Mouse (Mus musculus) c-Kit-positive CD71-positive TER-119-positive erythroid progenitor cells, embryonic 14.5 days (primary cell): Measurements from ENCODE around the gene Shank1.
"Not testable (repeated sequence)": the region's sequence is repeated elsewhere in the genome, so short reads cannot be mapped to it uniquely, and the experiment has no call there.

ENCODE experiments used
- DNase-seq: peaks from one replicate; pipeline ENCODE4 v3.0.0-alpha.2; 2013; ENCODE audit warnings: low spot score

Shank1 gene

GRCm38 (mm10) chr7:44309475-44310284, at the start of gene Shank1:
TSS of gene Shank1 (plus strand) at chr7:44310253.
- no peak for DNase-seq

GRCm38 (mm10) chr7:44260410-44260809, 49.6 kb upstream of the Shank1 start:
- no peak for DNase-seq

GRCm38 (mm10) chr7:44261147-44261546, 48.9 kb upstream of the Shank1 start, which contains the start of gene Gm15517:
TSS of gene Gm15517 (plus strand) at chr7:44261447.
- no peak for DNase-seq

DNA sequence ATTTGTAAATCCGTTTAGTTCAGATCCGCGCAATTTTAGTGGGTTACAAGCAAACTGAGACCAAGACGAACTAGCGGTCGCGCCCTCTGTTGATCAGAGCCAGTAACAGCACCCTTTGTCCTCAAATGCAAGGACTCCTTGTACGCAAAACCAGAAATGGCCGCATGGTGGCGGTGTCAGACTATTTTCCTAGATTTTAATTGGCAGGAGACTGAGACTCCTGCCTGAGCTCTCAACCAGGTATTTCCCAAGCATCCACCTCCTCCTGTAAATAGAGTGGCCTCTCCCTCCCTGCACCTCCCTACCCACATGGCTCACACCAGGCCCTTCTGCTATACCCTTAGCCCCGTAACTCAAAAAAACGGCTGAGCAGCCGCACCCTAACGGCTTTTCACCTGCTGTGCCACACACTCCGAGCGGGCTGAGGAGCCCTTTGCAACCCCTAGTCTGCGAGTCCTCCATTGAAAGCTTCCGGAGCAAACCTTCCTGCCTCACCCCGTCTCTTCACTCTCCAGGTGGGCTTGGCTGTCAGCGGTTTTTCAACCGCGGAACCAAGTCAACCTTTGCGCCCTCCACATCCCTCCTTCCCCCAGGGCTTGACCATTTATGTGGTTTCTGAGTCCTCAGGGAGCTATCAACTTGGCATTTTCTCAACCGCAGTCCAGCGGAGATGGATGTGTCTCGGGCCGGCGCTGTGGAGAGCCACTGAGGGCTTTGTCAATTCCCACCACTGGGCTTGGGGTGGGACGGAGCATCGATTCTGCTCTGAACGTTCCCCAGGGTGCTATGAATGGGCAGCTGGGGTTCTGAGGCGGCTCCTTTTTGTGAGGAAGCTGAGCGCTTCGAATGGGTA, 47.0 kb upstream of the Shank1 start:
- DNase-seq: peak; percentile 89

DNA sequence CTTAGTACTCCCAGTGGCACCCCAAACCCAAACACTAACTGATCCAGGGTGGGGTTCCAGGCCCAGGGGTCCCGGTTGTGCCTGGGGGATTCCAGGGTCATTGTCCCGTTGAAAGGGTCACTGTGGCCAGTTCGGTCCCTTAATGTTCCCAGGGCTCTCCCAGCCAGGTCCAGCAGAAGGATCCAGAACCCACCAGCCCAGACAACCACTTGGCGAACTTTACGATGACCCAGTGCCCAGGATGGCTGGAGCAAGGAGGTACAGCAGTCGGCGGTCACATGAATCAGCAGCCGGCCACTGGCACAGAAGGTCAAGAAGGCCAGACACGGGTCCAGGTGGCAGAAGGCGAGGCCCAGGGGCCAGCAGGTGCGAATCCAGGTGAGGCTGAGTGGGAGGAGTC, 41.9 kb upstream of the Shank1 start:
- DNase-seq: no peak

GRCm38 (mm10) chr7:44269397-44269796, 40.7 kb upstream of the Shank1 start:
- DNase-seq: no peak

DNA sequence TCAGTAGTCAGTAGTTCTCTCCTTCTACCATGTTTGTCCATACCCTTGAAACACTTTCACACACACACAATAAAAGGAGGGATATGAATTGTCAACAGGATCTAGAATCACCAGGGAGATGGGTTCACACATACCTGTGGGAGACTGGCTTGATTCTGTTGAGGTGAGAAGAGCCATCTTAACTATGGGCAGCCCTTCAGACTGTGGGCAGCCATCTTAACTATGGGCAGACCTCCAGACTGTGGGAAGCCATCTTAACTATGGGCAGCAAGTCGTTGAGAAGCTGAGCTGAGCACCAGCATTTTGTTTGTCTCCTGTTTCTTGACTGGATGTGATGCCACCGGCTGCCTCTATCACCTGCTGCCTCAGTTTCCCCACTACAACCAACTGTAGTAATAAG, 38.7 kb upstream of the Shank1 start:
- DNase-seq: no peak

DNA sequence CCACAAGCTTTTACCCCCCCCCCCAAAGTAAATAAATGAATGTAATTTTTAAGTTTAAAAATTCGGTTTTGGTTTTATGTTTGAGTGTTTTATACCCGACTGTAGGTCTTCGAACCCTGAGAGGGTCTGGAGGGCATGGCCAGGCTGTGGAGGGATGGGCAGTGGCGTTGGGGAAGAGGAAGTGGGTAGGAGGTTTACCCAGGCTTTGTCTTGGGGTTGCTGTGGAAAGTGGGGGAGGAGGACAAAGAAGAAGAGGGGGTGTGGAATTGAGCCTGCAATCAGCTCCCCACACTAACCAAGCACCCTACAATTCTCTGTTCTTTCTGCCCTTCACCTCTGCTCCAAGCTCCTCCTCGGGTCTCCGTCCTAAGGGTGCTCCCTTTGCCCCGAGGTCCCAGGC, 37.5 kb upstream of the Shank1 start:
- DNase-seq: no peak

DNA sequence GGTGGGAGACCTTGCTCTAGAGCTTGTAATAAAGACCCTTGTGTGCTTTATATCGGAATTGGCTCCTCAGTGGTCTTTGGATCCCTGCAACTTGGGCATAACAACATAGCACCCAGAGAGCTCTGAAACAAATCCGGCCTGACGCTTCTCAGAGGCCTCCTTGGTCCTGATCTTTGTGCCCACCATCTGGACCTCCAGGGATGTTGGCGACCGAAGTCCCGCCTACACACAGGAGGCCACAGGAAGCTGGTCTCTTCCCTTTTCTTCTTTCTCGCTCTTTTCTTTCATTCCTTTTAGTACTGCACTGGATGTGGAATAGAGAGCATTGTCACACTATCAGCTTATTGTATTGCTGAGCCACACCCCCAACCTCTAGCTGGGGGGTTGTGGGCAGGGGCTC, 36.6 kb upstream of the Shank1 start:
- DNase-seq: no peak

GRCm38 (mm10) chr7:44274096-44274495, 36.0 kb upstream of the Shank1 start:
- DNase-seq: no peak

DNA sequence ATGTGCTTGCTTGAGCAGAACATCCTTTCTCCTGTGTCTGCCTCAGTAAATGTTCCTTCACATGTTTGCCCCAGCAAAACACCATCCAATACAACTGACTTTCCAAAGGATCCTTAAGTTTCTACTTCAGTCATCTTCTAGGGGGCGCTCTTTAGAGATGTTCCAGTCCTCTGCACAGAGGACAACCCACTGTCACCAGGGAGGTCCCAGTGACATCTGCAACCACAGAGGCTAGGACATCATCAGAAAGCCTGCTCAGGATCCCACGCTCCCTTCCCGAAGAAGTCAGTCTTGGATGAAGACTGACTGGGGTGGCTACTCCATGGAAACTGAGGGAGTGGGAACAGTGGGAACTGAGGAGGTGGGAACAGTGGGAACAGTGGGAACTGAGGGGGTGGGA, 34.5 kb upstream of the Shank1 start:
- no peak for DNase-seq

DNA sequence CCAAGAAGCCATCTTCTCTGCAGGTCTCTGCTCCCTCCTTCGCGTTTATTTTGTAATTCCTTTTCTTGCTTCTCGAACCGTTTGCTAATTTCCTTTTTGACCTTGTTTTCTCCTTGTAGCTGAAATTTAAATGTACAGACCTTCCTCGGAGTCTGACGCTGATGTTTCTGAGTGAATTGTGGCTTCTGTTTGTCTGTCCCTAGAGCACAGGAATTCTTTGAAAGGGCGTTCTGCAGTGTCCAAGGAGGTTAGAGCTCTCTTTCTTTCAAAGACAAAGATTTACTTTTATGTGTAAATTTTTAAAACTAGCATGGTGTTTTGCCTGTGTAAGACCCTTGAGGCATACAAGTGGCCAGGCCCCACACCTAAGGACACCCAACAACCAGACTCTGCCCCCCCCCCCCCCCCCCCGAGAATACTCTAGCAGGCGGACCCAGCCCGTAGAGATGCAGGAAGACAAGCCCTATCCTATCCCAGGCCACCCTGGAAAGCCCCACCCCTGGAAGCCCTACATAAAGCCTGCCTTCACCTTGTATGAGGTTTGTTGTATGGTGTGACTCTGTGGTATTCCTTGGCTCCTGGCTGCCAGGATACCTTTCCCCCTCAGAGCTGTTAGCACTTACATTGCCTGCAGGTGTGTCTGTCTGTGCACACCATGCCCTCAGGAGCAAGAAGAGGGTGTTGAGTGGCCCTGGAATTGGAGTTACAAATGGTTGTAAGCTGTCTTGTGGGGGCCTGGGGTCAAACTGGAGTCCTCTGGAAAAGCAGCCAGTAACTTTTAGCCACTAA, 33.4 kb upstream of the Shank1 start:
- no peak for DNase-seq

- DNase-seq: peak; percentile 29
These were observed 32.8 kb upstream of the Shank1 start for GRCm38 (mm10) chr7:44277250-44277622.

DNA sequence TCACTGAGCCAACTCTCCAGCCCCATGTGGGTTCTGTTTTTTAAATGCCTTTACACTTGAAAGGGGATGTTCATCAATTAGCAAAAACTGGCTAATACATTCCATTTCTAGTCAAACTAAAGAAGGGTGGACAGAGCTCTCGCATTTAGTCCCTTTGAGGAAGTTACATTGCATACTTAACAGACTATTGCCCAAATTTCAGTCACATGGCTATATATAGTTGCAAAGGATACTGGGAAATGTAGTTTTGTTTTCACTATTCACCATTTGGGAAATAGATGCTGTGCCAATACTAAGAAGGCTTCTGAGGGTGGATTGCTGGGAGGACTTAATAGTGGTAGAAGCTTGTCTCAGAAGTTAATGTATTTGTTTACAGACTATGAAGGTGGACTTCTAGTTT, 29.1 kb upstream of the Shank1 start:
- DNase-seq: no peak

- no peak for DNase-seq
These were observed 28.5 kb upstream of the Shank1 start for GRCm38 (mm10) chr7:44281586-44281985.

GRCm38 (mm10) chr7:44287760-44288159, 22.3 kb upstream of the Shank1 start:
- DNase-seq: no peak

GRCm38 (mm10) chr7:44290986-44291385, 19.1 kb upstream of the Shank1 start:
- DNase-seq: no peak

GRCm38 (mm10) chr7:44291418-44291817, 18.6 kb upstream of the Shank1 start:
- no peak for DNase-seq

DNA sequence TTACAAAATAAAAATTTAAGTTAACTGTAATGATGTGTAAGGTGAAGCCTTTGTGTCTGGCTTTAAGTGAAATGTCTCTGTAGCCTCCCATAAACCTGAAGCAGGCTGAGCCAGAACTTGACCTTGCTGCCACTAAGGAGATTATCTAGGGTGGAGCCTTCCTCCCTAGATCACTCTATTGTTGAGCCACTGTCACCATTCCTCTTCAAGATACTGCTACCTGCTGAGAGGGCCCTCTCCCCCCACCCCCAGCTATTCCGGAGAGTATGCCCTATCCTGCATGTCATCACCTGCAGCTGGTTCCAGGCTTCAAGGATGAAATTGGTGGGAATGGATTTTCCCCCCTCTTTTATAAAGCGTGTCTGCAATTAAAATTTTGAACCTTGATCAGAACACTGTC, 12.6 kb upstream of the Shank1 start:
- DNase-seq: not testable (repeated sequence)

- no peak for DNase-seq
These were observed 6.4 kb upstream of the Shank1 start for GRCm38 (mm10) chr7:44303346-44304340.

DNA sequence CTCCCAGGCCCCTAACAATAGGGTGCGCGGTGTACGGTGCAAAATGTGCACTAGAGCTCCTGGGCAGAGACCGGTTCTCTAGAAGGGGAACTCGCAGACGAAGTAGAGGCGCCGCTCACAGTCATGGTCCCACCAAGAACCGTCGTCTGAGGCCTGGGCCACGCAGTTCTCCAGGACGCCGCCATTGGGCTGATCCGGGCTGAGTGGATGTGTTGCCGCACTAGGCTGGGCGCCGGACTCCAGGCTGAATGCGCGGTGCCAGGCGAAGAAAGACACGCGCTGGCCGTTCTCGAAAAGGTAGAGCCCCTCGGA, 5.6 kb upstream of the Shank1 start:
- DNase-seq: no peak
